Mouse (Mus musculus): ENCODE data around the gene Dedd. TPM values are rescaled to one million over a fixed set of nuclear protein-coding genes. Genes with fewer than 3 reads are reported as not detected.
"Not testable (repeated sequence)": the region's sequence is repeated elsewhere in the genome, so short reads cannot be mapped to it uniquely, and the experiment has no call there.

Gene Dedd
- total RNA-seq, 2 experiments from 2014 or later: 40.4 to 40.9 TPM

DNA sequence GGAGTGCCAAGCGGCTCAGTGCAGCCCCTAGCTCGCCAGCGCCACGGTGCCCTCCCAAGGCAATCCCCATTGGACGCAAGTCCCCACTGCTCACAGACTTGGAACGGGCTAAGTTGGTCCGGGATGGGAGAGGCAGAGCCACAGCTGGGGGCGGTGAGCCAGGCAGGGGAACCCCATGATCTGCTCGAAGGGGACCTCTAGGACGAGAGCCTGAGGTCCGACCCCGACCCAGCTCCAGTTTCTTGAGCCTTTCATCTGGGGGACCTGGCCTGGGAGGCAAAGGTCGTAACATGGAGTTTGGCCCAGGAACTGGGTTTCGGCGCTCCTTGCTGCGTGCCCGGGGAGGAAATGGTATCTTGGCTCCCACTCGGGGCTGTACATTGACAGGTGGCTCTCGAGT is 42.4 kb upstream of the Dedd start:
- no peak overlapping the region for H3K27ac ChIP-seq

DNA sequence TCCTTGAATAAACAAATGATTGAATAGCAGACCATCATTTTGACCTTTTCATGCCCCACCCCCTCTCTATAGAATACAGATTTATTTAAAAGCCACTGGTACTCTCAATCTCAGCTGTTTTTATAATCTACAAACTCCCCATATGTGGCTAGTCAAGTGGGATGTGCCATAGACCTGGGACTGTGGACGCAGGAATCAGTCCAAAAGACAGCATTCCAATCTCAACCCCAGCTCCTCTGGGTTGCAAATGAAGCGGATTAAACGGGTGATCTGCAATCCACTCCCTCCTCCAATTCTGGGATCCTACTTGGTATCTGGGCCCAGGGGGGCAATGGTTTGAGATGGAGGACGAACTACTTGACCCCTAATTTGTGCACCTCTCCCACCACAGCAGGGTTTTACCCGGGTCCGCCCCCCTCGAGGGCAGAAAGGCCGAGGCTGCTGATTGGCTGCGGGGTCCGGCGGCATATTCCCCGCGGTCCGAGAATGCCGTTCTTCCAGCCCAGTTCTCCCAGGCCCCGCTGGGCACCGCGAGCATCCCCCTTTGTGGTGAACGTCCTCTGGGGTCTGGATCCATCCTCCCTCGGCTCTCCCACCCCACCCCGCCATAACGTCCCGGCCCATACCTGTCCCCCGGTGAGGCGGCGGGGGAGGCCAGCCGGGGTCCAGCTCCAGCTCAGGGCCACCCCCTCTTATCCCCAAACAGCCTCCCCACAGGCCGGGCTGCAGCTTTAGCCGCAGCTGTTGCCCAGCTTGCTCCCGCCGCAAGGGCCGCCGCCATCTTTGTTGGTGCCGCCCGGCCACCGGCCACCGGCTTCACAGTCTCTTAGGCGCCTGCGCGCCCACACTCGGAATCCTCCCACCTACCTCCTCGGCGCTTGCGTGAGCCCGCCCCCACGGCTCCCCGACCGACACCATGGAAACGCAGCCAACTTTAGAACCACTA is 41.5 kb upstream of the Dedd start, which contains the start of gene Usp21:
Usp21 (minus strand) TSS at position 856 of the 946 bp plus-strand sequence.
- no peak; the same call in 1 of the 2 replicates for TF ChIP-seq CTCF (IDR thresholded peaks at IDR 0.05)
- Histone ChIP-seq H3K4me3 (peak within 1 kb of the TSS; percentile 86), H3K27ac (peak within 1 kb of the TSS; percentile 97)
- intact Hi-C loops (cut with DNase I): no loop called here
- DNase-seq (ENCODE audit: extremely low spot score in 1 of 2, low spot score in 2 of 2): peak; percentile 93 to 94

More for the DNA sequence above, 42.4 kb upstream of the Dedd start:
- DNase-seq (ENCODE audit: extremely low spot score in 1 of 2, low spot score in 2 of 2): no peak
- intact Hi-C loops (cut with DNase I): no loop called here
- peak overlapping the region; percentile 86 for H3K4me3 ChIP-seq
- TF ChIP-seq CTCF (IDR thresholded peaks at IDR 0.05): no peak

DNA sequence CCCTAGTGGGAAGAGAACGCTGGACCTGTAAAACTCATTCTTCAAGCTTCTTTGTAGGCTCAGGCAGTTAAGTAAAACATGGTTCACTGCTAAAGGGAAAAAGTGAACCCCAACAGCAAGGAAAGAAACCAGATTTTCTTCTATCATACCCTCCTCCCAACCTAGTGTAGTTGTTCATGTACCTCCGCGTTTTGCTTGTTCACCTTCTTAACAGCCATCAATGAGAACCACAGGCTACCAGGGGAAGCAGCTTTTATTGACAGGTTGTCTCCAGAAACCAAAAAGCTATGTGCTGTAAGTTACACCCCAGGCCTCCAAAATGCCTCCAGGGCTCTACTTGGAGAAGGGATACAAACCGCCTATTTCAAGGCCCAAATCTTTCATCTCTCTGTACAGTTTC is 40.6 kb upstream of the Dedd start:
- Histone ChIP-seq H3K27ac (peak overlapping the region; percentile 97), H3K4me3 (peak overlapping the region; percentile 86; the same call in 1 of the 2 replicates)
- TF ChIP-seq CTCF (IDR thresholded peaks at IDR 0.05): no peak
- intact Hi-C loops (cut with DNase I): no loop called here
- no peak for DNase-seq (ENCODE audit: extremely low spot score in 1 of 2, low spot score in 2 of 2)

DNA sequence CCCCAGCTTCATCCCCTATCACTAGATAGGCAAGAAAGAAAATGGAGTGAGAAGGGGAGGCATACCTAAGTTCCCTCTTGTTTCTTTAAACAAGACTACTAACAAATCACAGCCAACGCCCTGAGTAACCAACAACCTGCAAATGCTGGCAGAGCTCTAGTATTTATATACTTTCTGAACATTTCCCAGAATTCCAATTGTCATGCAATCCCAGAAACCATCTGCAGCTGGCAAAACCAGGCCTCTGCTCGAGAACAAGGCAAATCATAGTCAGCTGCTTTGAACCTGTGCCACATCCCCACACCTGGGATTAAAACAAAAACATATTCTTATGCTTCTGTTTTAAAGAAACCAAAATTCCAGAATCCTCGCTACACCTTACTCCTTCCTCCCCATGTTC is 35.6 kb upstream of the Dedd start:
- no peak for TF ChIP-seq CTCF (IDR thresholded peaks at IDR 0.05)
- intact Hi-C loops (cut with DNase I): no loop called here
- H3K27ac ChIP-seq: peak overlapping the region; percentile 100
- peak overlapping the region; percentile 84 for H3K4me3 ChIP-seq
- no peak for DNase-seq (ENCODE audit: extremely low spot score in 1 of 2, low spot score in 2 of 2)

DNA sequence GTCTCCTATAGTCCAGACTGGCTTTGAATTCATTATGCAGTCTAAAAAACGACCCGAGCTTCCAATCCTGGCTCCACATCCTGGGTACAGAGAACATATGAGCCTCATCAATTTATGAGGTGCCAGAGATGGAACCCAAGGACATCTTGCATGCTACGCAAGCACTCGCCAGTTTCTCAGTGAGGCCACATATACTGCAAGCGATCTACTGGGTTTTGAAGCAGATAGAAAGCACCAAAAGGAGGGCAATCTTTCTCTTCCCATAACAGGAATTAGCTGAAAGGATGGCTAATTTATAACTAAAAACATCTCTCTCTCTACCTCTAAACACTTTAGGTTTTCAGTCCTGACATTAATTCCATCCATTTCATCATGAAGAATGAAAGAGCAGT is 35.0 kb upstream of the Dedd start:
- Histone ChIP-seq H3K27ac (peak overlapping the region; percentile 100), H3K4me3 (peak overlapping the region; percentile 84)
- TF ChIP-seq CTCF (IDR thresholded peaks at IDR 0.05): no peak
- intact Hi-C loops (cut with DNase I): loop anchor here (2.0 kb wide), 1 partner anchor 35 kb away; the partner anchor contains the start of gene Dedd
- no peak for DNase-seq (ENCODE audit: extremely low spot score in 1 of 2, low spot score in 2 of 2)

DNA sequence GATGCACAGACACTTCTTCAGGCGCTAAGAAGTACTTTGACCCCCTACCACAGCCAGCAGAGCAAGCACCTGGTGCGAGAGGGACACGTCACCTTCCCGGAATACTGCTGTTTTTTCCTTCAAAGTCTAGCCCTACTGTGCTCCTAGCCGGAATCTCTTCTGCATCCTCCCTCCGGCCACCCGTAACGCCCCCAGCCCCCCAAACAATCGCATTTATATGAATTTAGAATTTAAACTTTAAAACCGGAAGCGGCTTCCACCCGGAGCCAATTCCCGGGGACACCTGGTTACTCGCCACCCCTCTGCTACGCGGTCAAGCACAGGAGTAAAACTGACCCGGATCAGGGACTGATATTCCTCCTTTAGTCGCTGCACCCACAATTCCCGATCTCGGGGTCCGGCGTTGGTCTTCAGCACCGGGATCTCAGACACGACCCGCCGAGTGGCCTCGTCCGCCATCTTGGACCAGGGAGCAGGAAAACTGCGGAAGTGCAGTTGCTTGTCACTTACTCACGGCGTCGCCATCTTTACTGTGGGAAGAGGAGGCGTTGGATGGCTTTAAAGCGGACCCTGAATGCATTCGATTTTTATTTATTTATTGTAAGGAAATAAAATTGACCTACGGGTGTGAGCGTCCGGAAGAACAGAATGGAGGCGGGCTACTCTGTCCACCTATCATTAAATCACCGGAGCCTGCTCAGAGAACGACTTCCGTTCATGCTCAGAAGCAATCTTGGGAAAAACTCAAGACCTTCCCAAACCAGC is 34.5 kb upstream of the Dedd start, which contains the start of gene Ufc1:
Ufc1 (minus strand) TSS at position 727 of the 765 bp plus-strand sequence.
- intact Hi-C loops (cut with DNase I): loop anchor here (2.0 to 5.0 kb wide), 2 partner anchors 34 to 118 kb away; partner anchors contain the start of genes Dedd and Usf1
- Histone ChIP-seq H3K4me3 (peak within 1 kb of the TSS; percentile 84), H3K27ac (peak within 1 kb of the TSS; percentile 100)
- TF ChIP-seq CTCF (IDR thresholded peaks at IDR 0.05): peak; percentile 42
- DNase-seq (ENCODE audit: extremely low spot score in 1 of 2, low spot score in 2 of 2): peak; percentile 78 to 81

DNA sequence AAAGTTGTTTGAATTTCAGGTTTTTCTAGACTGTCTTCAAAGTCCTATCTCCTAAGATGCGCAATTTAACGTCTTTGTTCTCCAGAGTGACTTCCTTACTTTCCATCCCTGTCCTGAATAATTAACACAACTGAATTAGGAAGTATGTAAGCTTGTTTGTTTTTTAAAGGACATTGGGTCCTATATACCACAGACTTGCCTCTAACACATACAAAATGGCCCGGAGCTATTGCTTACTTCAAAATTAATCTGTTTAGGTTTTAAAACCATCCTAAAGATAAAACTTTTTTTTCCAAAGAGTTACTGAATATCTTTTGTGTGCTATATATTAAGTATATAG is 33.9 kb upstream of the Dedd start:
- intact Hi-C loops (cut with DNase I): loop anchor here (2.0 to 5.0 kb wide), 2 partner anchors 34 to 117 kb away; partner anchors contain the start of genes Dedd and Usf1

DNA sequence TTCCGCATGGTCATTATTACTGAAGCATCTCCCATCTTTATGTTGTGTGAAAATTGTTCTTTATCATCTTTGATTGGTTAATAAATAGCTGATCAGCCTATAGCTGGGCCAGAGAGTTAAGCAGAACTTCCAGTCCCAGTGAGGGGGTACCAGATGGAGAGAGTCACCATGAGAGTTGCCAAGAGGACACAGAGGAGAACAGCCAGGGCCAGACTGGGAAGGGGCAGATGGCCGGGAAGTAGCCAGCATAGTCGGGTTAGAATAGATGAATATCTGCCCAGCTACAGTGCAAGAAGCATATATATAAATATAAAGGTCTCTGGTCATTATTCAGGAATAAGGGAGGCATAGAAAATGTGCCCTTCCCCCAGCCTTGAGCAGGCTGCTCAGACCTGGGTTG is 30.7 kb upstream of the Dedd start:
- no peak for DNase-seq (ENCODE audit: extremely low spot score in 1 of 2, low spot score in 2 of 2)
- no peak for TF ChIP-seq CTCF (IDR thresholded peaks at IDR 0.05)
- intact Hi-C loops (cut with DNase I): loop anchor here (5.0 kb wide), 1 partner anchor 114 kb away; the partner anchor contains the start of gene Usf1
- H3K27ac ChIP-seq: no peak overlapping the region
- H3K4me3 ChIP-seq: no peak overlapping the region

More for the DNA sequence above, 33.9 kb upstream of the Dedd start:
- no peak for TF ChIP-seq CTCF (IDR thresholded peaks at IDR 0.05)
- peak overlapping the region; percentile 84 for H3K4me3 ChIP-seq
- DNase-seq (ENCODE audit: extremely low spot score in 1 of 2, low spot score in 2 of 2): no peak
- H3K27ac ChIP-seq: peak overlapping the region; percentile 100

DNA sequence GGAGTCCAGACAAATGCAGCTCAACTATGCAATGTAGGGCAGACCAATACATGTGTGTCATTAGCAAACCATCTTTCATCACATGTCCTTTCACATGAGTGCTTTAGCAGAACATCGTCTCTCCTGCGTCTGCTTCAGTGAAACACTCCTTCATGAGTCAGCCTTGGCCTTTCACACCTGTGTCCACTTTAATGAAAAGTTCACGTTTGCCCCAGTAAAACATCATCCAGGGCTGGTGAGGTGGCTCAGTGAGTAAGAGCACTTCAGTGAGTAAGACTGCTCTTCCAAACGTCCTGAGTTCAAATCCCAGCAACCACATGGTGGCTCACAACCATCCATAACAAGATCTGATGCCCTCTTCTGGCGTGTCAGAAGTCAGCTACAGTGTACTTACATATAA is 22.8 kb upstream of the Dedd start:
- H3K27ac ChIP-seq; intact Hi-C loops (cut with DNase I); H3K4me3 ChIP-seq; DNase-seq (ENCODE audit: extremely low spot score in 1 of 2, low spot score in 2 of 2): not testable (repeated sequence)

DNA sequence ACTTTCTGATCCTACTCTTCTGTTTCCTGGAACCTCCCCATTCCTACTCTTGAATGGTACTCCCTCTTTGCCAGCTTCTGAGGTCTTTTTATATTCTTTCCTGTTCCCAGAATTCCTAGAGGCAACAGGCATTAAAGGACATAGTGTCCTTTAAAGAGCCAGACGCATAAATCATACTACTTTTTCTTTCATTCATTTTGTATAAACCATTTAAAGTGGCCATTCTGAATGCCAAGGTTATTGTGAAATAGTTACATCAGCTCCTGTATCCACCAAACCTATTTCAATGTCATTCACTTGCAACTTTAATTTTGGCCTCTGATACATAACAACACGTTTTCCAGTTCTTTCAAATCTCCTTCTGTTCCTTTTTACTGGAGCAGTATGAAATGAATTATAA is 19.6 kb upstream of the Dedd start:
- intact Hi-C loops (cut with DNase I): no loop called here
- TF ChIP-seq CTCF (IDR thresholded peaks at IDR 0.05): no peak

DNA sequence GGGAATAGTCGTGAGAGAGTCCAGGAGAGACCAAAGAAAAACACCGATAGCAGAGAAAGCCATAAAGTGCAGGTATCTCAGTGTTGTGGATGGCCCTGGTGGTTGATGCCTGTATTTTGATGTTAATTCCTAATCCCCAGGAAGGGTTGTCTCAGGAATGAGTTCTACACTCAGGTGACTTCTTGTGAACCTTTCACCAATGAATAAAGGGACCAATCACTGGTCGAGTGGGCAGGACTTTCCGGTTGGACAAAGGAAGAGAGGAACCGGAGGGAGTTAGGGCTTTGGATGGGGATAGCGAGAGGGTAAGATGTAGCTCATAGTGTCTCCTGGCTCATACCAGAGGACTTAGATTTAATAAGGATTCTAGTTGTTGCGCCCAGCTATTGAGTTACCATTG is 9.2 kb upstream of the Dedd start:
- H3K27ac ChIP-seq: no peak overlapping the region
- no peak for TF ChIP-seq CTCF (IDR thresholded peaks at IDR 0.05)
- H3K4me3 ChIP-seq: no peak overlapping the region
- intact Hi-C loops (cut with DNase I): loop anchor here (5.0 kb wide), 1 partner anchor 38 kb away; no protein-coding TSS in a partner anchor
- DNase-seq (ENCODE audit: extremely low spot score in 1 of 2, low spot score in 2 of 2): no peak

More for the DNA sequence above, 19.6 kb upstream of the Dedd start:
- Histone ChIP-seq H3K4me3 (no peak overlapping the region), H3K27ac (no peak overlapping the region)
- no peak for DNase-seq (ENCODE audit: extremely low spot score in 1 of 2, low spot score in 2 of 2)

All from left cerebral cortex, adult 2 months (tissue).